Mouse (Mus musculus): ENCODE measurements around the gene Ggta1. TPM values are rescaled to one million over a fixed set of nuclear protein-coding genes. Genes with fewer than 3 reads are reported as not detected.
A peak's percentile ranks its signal among the peaks of the same experiment; 100 is the strongest.

The Ggta1 gene
- polyA plus RNA-seq, 1 experiment from 2014 or later = 7.8 TPM

DNA sequence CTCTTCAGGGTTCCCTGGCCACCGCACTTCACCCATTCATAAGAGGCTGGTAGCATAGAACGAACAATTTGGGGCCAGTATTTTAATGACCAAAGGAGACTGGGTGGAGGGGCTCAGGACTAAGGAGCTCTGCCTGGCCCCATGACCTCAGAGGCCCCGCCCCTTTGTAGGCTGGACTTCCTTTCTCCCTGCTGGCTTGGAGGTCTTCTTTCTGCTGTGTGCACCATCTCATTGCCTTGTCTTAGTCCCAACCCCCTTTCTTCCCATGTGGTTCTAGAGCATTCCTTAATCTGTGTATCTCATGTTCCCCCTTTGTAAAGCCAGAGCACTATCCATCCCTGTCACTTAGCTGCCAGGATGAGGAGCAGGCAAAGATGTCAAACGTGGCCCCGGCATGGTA lies 16.7 kb downstream of the Ggta1 start:
- Histone ChIP-seq H3K9ac (no peak overlapping the region), H3K9me3 (replicated peaks) (no peaks in the 10 kb centered on the region)

DNA sequence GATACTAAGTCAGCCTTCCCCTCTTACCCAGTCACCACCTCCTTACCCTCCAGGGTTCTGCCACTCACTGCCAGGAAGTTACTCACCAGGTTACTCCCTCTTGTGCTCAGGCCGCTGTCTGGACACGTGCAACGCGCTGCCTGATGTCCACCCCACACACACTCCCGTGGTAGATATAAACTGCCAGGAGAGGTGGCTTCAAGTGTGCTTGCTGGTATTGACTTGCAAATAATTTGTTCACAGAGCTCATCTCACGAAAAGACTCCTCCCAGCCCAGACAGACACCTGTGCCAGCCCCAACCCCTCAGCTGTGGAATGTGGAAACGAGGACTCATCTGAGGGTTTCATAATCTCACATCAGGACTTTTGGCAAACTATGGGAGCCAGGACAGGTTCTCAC lies 17.4 kb downstream of the Ggta1 start:
- Histone ChIP-seq H3K27me3 (no peaks in the 10 kb centered on the region), H3K4me1 (replicated peaks) (peaks cover 83% of the 10 kb centered on the region), H3K36me3 (0 out of 2 replicates have a peak, but pooled peaks cover 6% of the 10 kb centered on the region), H3K4me2 (no peak overlapping the region), H3K9me3 (replicated peaks) (no peaks in the 10 kb centered on the region), H3K9ac (no peak overlapping the region), H3K27ac (0 out of 2 replicates have a peak overlapping the region, but pooled peaks have one; percentile 14), H3K4me3 (replicated peaks) (no peak overlapping the region)
- 65% methylated on average over 7 of the region's 7 CpGs for WGBS (ENCODE audit: insufficient replicate concordance)
- DNase-seq (no peak), ATAC-seq (ENCODE audit: low read depth) (no peak)

More for the DNA sequence above, 16.7 kb downstream of the Ggta1 start:
- no peak overlapping the region for H3K4me3 ChIP-seq (replicated peaks)
- H3K27me3 ChIP-seq = no peaks in the 10 kb centered on the region
- ATAC-seq (ENCODE audit: low read depth) (no peak), DNase-seq (no peak)
- peaks cover 88% of the 10 kb centered on the region for H3K4me1 ChIP-seq (replicated peaks)
- H3K36me3 ChIP-seq = 0 out of 2 replicates have a peak, but pooled peaks cover 5% of the 10 kb centered on the region
- 55% methylated on average over 5 of the region's 5 CpGs for WGBS (ENCODE audit: insufficient replicate concordance)
- H3K4me2 ChIP-seq = no peak overlapping the region
- 0 out of 2 replicates have a peak overlapping the region, but pooled peaks have one; percentile 0 for H3K27ac ChIP-seq

DNA sequence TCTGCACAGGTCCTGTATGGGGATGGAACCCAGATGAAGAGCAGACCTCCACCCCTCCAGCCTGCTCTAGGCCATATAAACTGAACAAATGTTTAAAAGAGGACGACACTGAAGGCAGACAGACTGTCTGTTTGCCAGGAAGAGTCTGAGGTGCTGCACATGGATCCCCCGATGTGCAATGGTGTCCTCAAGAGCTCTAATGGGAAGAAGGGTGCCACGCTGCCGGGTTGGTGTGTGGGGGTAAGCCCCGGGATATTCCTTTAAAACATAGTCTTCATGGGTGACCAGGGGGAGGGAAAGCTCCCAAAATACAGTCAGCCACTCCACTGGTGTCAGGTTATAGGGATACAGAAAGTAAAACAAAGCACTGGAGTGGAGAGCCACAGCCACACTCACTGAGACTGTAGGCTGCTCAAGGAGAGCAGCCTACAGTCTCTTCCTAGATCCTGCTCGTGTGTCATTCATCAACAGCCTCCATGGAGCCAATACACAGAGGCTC lies 18.2 kb downstream of the Ggta1 start:
- ATAC-seq (ENCODE audit: low read depth) (no peak), DNase-seq (no peak)
- Histone ChIP-seq H3K9me3 (replicated peaks) (no peaks in the 10 kb centered on the region), H3K9ac (no peak overlapping the region), H3K36me3 (0 out of 2 replicates have a peak, but pooled peaks cover 8% of the 10 kb centered on the region), H3K27ac (peak overlapping the region; percentile 61), H3K4me3 (replicated peaks) (no peak overlapping the region), H3K4me2 (peak overlapping the region; percentile 15; the same call in 1 of the 2 replicates), H3K4me1 (replicated peaks) (peaks cover 75% of the 10 kb centered on the region), H3K27me3 (no peaks in the 10 kb centered on the region)
- WGBS (ENCODE audit: insufficient replicate concordance) = 57% methylated on average over 6 of the region's 6 CpGs

DNA sequence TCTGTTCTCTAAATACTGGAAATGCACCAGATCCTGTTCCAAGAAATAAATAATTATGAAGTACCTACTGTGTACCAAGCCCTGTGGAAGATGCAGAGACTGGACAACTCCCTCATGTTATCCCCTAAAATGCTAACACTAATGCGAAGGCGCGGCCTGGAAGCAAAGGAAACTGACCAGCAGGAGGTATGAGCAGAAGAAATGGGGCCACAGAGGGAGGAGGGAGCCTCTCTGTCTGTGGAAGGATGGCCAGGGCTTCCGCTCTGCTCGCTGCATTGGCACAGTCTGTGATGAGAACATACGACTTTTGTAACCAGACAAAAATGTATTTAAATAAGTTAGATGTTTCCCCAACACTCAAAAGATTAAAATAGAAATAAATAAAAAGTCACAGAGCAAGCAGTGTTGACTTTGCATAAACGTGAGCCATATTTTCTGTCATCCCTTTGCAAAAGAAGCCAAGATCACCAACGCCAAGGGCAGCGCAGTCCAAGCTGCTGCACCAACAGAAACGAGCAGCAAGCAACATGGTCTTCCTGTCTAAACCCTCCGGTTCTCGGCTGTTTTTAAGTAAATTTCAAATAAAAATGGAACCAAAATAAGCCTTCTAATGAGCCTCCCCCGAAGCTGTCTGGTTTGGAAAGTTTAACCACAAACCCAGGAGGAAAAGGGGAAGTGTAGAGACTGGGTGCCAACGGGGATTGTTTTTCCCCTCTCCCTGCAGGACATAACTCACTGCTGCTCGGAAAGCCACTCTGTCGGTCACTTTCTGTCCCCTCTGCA lies 18.9 kb downstream of the Ggta1 start:
- H3K36me3 ChIP-seq = 0 out of 2 replicates have a peak, but pooled peaks cover 8% of the 10 kb centered on the region
- H3K9ac ChIP-seq = no peak overlapping the region
- peaks cover 69% of the 10 kb centered on the region for H3K4me1 ChIP-seq (replicated peaks)
- peak overlapping the region; percentile 61 for H3K27ac ChIP-seq
- ATAC-seq (ENCODE audit: low read depth) (no peak), DNase-seq (no peak)
- no peaks in the 10 kb centered on the region for H3K9me3 ChIP-seq (replicated peaks)
- no peaks in the 10 kb centered on the region for H3K27me3 ChIP-seq
- 44% methylated on average over 16 of the region's 16 CpGs for WGBS (ENCODE audit: insufficient replicate concordance)
- H3K4me2 ChIP-seq = peak overlapping the region; percentile 15; the same call in 1 of the 2 replicates
- H3K4me3 ChIP-seq (replicated peaks) = no peak overlapping the region

DNA sequence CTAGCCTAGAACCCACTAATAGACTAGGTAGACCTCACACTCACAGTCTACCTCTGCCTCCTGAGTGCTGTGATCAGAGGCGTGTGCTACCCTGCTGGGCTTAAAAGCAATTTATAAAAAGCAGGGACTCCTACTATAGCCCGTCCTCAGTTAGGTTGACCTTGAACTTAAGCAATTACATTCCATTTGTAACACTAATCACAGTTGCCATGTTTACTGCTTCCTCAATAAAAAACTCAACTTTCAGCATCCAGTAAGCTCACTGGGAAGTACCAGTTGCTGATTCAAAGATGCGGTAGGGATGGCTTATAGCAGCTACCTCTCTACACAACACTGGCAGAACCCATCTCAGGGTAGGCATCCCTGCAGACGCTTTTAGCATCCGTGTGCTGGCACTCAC lies 19.7 kb downstream of the Ggta1 start:
- peaks cover 60% of the 10 kb centered on the region for H3K4me1 ChIP-seq (replicated peaks)
- 73% methylated on average over 5 of the region's 5 CpGs for WGBS (ENCODE audit: insufficient replicate concordance)
- no peak overlapping the region for H3K27ac ChIP-seq
- DNase-seq (no peak), ATAC-seq (ENCODE audit: low read depth) (no peak)
- H3K27me3 ChIP-seq = no peaks in the 10 kb centered on the region
- no peak overlapping the region for H3K9ac ChIP-seq
- no peaks in the 10 kb centered on the region for H3K9me3 ChIP-seq (replicated peaks)
- 0 out of 2 replicates have a peak, but pooled peaks cover 10% of the 10 kb centered on the region for H3K36me3 ChIP-seq
- H3K4me2 ChIP-seq = no peak overlapping the region
- H3K4me3 ChIP-seq (replicated peaks) = no peak overlapping the region

DNA sequence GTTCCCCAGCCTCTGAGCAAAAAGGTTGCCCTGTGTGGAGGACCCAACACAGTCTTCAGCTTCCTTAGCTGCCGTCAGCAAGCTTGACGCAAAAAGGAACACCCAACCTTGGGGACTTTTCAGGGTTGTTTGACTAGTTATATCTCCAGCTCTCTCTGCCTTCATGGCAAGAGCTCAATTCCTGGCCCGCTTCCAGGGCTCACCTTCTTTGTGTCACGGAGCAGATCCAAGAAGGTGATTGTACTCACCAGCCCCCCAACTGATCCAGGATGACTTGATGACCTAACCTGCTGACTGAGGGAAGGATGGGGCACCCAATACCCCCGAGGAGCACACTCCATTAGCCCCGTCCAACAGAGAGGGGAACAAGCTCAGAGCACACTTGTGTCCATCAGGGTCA lies 21.0 kb downstream of the Ggta1 start:
- DNase-seq (no peak), ATAC-seq (ENCODE audit: low read depth) (no peak)
- WGBS (ENCODE audit: insufficient replicate concordance) = 79% methylated on average over 6 of the region's 6 CpGs
- H3K9ac ChIP-seq = no peak overlapping the region
- H3K9me3 ChIP-seq (replicated peaks) = no peaks in the 10 kb centered on the region
- 0 out of 2 replicates have a peak, but pooled peaks cover 10% of the 10 kb centered on the region for H3K36me3 ChIP-seq
- no peak overlapping the region for H3K4me3 ChIP-seq (replicated peaks)
- no peaks in the 10 kb centered on the region for H3K27me3 ChIP-seq
- H3K4me2 ChIP-seq = no peak overlapping the region
- peaks cover 55% of the 10 kb centered on the region for H3K4me1 ChIP-seq (replicated peaks)
- no peak overlapping the region for H3K27ac ChIP-seq

DNA sequence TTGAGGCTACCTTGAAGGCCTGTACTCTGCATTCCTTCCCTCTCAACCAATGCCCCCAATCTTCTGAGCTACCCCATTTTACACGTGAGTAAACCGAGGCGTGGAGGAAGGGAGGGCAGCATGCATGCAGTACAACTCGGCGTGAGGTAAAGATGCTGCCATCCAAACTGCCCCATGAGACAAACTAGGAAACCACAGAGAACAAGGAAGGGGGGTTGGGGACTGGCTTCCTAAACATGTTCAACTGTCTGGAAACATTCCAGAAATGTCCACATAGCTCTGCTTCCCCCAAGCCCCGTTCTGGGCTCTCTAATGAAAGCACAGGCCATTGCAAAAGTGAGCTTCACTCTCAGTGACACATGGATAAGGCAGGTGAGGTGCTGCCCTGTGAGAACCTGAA lies 21.6 kb downstream of the Ggta1 start:
- WGBS (ENCODE audit: insufficient replicate concordance) = 75% methylated on average over 6 of the region's 6 CpGs
- no peak overlapping the region for H3K4me3 ChIP-seq (replicated peaks)
- no peak overlapping the region for H3K27ac ChIP-seq

DNA sequence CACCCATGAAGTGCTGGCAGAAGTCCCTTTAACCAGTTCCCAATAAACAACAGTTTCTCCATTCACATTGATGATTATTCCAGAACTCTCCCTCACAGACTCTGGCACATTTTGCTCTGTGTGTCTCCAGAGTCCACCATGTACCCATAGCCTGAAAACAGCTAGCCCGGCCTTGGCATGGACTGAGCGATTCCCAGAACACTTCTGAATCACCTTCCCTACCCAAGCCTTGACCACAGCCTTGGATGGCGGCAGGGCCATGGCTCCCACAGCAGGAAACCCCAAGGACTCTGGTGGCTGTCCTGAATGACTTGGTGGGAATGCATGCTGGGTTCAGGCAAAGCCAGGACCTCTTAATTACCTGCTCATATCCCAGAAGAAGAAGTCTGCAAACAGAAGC lies 22.6 kb downstream of the Ggta1 start:
- no peak for ATAC-seq (ENCODE audit: low read depth)
- DNase-seq = no peak

More for the DNA sequence above, 21.6 kb downstream of the Ggta1 start:
- H3K9ac ChIP-seq = no peak overlapping the region
- peaks cover 53% of the 10 kb centered on the region for H3K4me1 ChIP-seq (replicated peaks)
- ATAC-seq (ENCODE audit: low read depth) (no peak), DNase-seq (no peak)
- no peak overlapping the region for H3K4me2 ChIP-seq
- no peaks in the 10 kb centered on the region for H3K9me3 ChIP-seq (replicated peaks)
- H3K36me3 ChIP-seq = 0 out of 2 replicates have a peak, but pooled peaks cover 6% of the 10 kb centered on the region
- no peaks in the 10 kb centered on the region for H3K27me3 ChIP-seq

DNA sequence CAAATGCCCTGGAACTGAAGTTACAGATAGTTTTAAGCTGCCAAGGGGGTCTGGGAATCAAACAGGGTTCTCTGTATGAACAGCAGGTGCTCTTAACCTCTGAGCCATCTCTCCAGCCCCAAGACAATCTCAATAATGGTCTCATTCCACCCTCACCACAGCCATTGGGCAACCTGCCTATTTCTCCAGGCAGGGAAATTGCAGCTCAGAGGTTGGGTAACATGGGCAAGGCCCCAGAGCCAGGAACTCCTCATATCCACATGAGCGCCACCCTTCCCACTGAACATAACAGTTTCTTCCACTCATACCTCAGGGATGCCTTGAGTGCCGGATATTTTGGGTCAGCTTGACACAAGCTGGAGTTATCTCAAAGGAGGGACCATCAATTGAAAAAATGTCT lies 25.2 kb downstream of the Ggta1 start:
- H3K9me3 ChIP-seq (replicated peaks) = no peaks in the 10 kb centered on the region
- H3K4me1 ChIP-seq (replicated peaks) = peaks cover 44% of the 10 kb centered on the region
- H3K4me3 ChIP-seq (replicated peaks) = no peak overlapping the region
- 0 out of 2 replicates have a peak, but pooled peaks cover 6% of the 10 kb centered on the region for H3K36me3 ChIP-seq
- ATAC-seq (ENCODE audit: low read depth) = no peak
- 83% methylated on average over 2 of the region's 2 CpGs for WGBS (ENCODE audit: insufficient replicate concordance)
- DNase-seq = no peak
- H3K9ac ChIP-seq = no peak overlapping the region
- no peak overlapping the region for H3K27ac ChIP-seq
- no peak overlapping the region for H3K4me2 ChIP-seq
- no peaks in the 10 kb centered on the region for H3K27me3 ChIP-seq

More for the DNA sequence above, 22.6 kb downstream of the Ggta1 start:
- Histone ChIP-seq H3K9ac (no peak overlapping the region), H3K4me3 (replicated peaks) (no peak overlapping the region), H3K4me2 (no peak overlapping the region), H3K9me3 (replicated peaks) (no peaks in the 10 kb centered on the region), H3K27me3 (no peaks in the 10 kb centered on the region), H3K4me1 (replicated peaks) (peaks cover 44% of the 10 kb centered on the region), H3K36me3 (0 out of 2 replicates have a peak, but pooled peaks cover 6% of the 10 kb centered on the region), H3K27ac (no peak overlapping the region)
- WGBS (ENCODE audit: insufficient replicate concordance) = 91% methylated on average over 3 of the region's 3 CpGs

DNA sequence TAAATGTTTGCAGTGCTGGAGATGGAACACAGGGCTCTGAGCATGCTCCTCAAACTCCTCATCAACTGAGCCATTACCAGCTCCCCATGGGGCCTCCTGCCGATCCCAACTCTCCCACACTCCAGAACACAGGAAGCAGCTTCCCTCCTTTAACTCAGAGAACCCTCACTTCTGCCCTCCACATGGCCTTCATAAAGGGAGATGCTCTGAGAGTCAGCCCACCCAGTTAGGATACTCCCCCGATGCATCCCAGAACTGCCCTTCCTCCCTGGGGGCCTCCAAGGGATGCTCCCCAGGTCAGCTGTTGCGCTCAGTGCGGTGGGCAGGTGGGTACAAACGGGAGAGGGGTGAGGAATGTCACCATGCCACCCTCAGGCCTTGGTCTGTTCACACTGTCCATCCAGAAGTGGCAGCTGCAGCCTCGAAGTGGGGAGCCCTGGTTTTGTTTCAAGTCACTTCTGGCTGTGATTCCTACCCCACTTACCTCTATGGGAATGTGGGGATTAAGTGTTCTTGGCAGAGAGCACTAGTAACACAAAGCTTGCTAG lies 28.4 kb downstream of the Ggta1 start:
- Histone ChIP-seq H3K9me3 (replicated peaks) (no peaks in the 10 kb centered on the region), H3K4me3 (replicated peaks) (no peak overlapping the region), H3K27me3 (no peaks in the 10 kb centered on the region), H3K9ac (no peak overlapping the region), H3K27ac (no peak overlapping the region), H3K4me1 (replicated peaks) (peaks cover 41% of the 10 kb centered on the region), H3K4me2 (no peak overlapping the region), H3K36me3 (peaks cover 10% of the 10 kb centered on the region; the same call in 1 of the 2 replicates)
- ATAC-seq (ENCODE audit: low read depth) (no peak), DNase-seq (no peak)
- WGBS (ENCODE audit: insufficient replicate concordance) = 66% methylated on average over 6 of the region's 6 CpGs

DNA sequence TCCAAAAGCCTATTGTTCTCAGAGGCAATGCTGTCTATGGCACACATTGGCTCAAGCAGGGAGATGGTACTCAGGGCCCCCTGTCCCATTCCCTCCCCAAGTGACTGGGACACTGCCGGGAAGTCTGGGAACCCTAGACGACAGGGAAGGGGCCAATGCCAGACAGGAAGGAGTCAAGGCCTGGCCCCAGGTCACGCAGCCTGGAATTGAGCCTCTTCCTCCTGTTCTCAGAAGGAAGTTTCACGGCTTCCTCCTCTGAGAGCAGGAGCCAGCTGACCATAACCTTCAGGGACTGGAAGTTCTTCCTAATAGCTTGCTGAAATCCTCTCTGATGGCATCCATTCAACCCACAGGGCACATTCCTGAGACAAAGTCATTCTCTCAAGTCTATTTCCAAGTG lies 29.6 kb downstream of the Ggta1 start:
- H3K4me2 ChIP-seq = no peak overlapping the region
- H3K4me3 ChIP-seq (replicated peaks) = no peak overlapping the region
- WGBS (ENCODE audit: insufficient replicate concordance) = 46% methylated on average over 4 of the region's 4 CpGs
- H3K9ac ChIP-seq = no peak overlapping the region
- no peaks in the 10 kb centered on the region for H3K27me3 ChIP-seq
- peaks cover 16% of the 10 kb centered on the region; the same call in 1 of the 2 replicates for H3K36me3 ChIP-seq
- peaks cover 41% of the 10 kb centered on the region for H3K4me1 ChIP-seq (replicated peaks)
- H3K9me3 ChIP-seq (replicated peaks) = no peaks in the 10 kb centered on the region
- peak overlapping the region; percentile 48; the same call in 1 of the 2 replicates for H3K27ac ChIP-seq
- DNase-seq (no peak), ATAC-seq (ENCODE audit: low read depth) (no peak)
